Mouse (Mus musculus) adrenal gland, postnatal 10 days (tissue): ENCODE measurements around the gene Gm44805. TPM values are rescaled to one million over a fixed set of nuclear protein-coding genes. Genes with fewer than 3 reads are reported as not detected.
A peak's percentile ranks its signal among the peaks of the same experiment; 100 is the strongest.

ENCODE experiments used
- DNase-seq: peaks from one replicate; pipeline ENCODE4 v3.0.0; 2021; ENCODE audit warnings: mixed read lengths
- long read RNA-seq, 2 experiments: library from polyadenylated mRNA; stranded (forward); transcript quantifications; one replicate each; pipeline ENCODE4 v2.0.0; 2021
- total RNA-seq, 2 experiments: library from RNA; stranded (reverse); gene quantifications; 2 replicates each; pipeline ENCODE4 v1.2.3; 2021

Gm44805 gene
- 1 to 10 TPM; 1.3 to 1.5 TPM for total RNA-seq
- long read RNA-seq, experiment 1, transcript Gm44805-201 (5 exons, 765 nt): major isoform, 7 of 20 reads
- long read RNA-seq, experiment 1, partial matches to known transcripts: 13 of 20 reads
- long read RNA-seq, experiment 1, other reads (novel, unspliced or antisense): 0 of 20 reads
- long read RNA-seq, experiment 2, partial matches to known transcripts: 0 of 2 reads
- long read RNA-seq, experiment 2, other reads (novel, unspliced or antisense): 0 of 2 reads

DNA sequence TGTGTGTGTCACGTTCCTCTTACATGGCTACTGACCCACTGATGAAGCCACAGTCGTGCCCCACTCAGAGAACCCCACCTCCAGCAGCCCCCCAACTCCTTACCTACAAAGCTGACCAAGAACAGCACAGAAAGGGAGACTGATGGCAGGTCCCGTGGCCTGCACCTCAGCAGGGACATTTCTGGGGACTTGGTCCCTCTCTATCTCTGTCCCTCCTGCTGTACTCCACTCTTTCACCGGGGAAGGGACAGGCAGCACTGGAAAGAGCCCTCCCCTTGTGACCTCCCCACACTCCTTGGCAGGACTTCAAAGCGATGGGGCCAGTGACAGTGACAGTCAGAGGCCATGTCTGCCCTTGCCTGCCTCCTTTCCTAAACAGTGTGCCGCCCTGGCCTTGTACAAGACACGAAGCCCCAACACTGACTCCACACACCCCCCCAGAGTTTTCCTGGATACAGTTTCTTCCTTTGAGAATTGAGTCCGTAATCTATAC is at the start of gene Gm44805, which contains the start of gene Apoc4:
Gene Gm44805, minus strand, starts transcription at position 222 of the 493 bp plus-strand sequence.
Gene Apoc4, minus strand, starts transcription at position 278 of the 493 bp plus-strand sequence.
- peak; percentile 84 for DNase-seq

- no peak for DNase-seq
Measured at GRCm38 (mm10) chr7:19726541-19726940, 45.3 kb upstream of the Gm44805 start.

DNA sequence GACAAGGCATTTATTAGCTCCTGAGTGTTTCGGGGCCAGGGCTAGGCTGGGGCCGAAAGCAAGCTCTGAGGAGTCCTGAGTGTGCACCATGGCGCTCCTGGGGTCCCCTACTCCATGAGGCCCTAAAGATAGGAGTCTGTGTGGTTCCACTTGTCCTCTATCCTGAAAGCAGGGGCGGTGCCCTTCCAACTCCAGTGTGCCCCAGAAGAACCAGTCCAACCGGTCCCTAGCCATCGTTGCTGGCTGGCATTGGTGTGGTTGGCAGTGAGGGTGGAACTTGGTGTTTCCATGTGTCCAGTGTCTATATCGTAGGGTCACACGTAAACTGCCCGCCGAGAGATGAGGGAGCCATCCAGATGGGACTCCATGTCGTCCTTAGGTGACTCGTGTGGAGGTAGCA is 42.9 kb upstream of the Gm44805 start:
- DNase-seq: no peak

- peak; percentile 70 for DNase-seq
Measured at GRCm38 (mm10) chr7:19722754-19723195, 41.6 kb upstream of the Gm44805 start.

DNA sequence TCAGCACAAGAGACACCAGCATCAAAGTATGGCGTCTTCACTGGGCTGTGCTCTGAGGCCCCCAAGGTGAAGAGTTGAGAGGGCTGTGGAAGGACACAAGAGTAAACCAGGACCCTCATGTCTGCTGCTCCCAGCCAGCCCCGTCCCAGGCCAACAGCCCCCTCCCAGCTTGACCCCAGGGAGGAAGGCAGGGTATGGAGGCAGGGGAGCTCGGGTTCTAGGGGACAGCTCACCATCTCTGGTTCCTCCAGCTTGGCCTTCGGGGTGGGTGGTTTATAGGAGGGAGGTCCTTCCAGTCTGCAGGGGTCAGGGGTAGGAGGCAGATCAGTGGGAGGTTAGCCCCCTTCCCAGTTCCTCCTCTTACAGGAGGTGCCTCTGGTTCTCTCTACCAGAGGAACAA is 38.0 kb upstream of the Gm44805 start:
- no peak for DNase-seq

GRCm38 (mm10) chr7:19718297-19718952 is 37.2 kb upstream of the Gm44805 start:
- no peak for DNase-seq

GRCm38 (mm10) chr7:19717346-19717745 is 36.1 kb upstream of the Gm44805 start:
- no peak for DNase-seq

DNA sequence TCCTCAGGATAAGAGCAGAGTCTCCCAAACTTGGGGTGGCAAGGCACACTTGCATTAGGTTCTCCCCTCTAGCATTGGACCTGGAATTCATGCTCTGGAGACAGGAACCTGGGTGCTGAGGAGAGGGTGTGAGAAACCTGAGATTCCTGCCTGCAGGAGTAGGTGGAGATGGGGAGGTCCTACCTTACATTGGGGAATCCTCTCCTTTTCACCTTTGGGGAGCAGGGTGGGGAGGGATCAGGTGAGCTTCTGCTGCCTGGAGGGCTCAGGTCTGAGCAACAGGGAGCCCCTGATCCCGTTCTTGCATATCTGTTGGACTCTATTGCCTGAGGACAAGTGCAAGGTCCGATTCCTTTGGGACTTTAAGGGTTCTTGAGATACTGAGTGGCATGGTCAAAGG is 35.6 kb upstream of the Gm44805 start:
- DNase-seq: no peak

DNA sequence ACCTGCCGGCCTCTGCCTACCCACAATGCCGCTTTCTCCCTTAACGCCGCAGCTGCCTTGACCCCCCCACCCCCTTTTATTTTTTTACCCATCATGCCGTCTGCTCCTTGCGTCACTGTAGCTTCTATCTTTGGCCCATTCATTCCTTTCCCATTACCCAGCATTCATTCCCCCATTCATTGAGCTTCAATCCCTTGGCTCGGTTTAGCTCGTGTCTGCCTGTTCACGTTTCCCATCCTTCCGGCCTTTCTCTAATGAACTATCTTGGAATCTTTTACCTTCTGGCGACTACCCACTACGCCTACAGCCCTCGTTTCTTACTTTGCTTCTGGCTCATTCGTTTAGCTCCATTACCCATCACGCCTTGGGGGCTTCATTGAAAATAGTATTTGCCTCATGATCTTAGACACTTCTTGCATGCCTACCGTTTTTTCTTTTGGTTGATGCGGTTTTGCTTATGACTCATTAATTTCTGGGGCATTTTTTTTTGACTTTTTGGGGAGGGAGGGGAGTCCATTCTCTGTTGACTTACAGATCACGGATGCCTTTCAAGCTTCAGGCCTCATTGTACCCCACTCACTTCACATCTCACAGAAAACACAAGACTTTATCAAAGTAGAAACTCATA is 34.9 kb upstream of the Gm44805 start:
- no peak for DNase-seq

DNA sequence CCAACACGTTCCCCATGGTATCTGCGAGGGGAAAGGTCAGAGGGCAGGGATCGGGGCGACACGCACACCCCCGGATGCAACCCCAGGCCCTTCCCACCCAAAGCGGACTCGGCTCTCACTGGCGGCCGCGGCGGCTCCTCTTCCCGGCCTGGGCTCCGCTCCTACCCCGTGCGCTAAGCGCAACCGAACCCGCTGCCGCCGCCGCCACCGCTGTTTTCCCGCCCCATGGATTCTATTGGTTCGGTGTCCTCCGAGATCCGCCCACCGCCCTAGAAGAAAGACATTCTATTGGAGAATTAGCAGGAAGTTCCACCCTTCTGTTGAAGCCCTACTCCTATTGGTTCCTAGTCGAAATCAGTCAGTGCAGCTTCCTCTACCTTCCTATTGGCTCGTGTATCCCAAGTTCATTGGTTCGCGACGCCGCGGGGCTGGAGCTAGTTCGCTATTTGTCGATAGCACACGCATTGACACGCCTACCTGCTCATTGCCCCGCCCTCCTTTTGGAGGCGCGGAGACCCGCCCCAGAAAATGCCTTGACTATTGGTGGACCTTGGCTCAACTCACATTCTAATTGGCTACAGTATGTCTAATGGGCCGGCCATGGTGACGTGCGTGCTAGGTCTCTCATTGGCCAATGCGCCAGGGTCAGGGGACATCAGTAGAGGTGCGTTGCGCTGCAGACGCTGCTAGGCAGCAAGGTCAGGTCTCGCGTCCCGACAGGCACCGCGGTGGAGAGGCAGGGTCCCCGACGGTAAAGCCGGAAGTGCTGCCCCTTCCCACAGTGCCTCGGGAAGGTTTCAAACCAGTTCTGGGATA is 34.2 kb upstream of the Gm44805 start, which contains the start of gene Tomm40:
Gene Tomm40, minus strand, starts transcription at position 200 of the 816 bp plus-strand sequence.
- DNase-seq: peak; percentile 97

DNA sequence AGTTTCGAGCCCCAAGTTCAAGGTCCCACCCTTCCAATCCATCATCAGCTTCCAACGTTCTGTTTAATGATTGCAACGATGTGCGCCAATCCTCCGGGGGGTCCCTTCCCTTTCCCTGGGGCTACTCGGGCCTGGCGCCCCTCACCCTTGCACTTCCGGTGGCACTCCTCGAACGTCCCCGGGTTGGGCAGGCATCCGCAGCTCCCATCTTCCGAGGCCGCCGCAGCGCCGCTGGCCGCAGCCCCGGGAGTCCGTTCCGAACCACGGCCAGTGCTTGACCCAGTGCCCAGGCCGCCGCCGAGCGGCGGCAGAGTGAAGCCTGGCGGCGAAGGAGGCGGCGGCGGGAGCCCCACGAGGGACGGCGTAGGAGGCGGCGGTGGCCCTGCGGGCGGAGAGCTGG is 33.6 kb upstream of the Gm44805 start:
- DNase-seq: no peak

DNA sequence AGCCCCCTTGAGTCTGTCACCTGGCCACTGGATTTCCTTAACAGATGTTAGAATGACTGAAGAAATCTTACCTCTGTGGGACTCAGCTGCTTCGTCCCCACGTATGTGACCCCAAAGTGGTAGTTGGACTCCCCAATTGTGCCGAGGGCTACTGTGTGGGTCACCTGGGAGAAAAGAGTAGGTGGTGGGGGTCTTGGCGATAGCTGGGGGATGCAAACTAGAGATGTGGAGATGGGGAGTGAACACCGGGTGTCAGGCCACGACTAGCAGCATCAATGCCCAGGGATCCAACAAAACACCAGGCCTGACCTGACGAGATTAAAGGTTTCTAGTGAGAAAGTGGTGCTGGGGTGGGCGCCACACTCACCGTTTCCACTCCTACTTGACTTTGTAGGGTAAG is 32.4 kb upstream of the Gm44805 start:
- no peak for DNase-seq

DNA sequence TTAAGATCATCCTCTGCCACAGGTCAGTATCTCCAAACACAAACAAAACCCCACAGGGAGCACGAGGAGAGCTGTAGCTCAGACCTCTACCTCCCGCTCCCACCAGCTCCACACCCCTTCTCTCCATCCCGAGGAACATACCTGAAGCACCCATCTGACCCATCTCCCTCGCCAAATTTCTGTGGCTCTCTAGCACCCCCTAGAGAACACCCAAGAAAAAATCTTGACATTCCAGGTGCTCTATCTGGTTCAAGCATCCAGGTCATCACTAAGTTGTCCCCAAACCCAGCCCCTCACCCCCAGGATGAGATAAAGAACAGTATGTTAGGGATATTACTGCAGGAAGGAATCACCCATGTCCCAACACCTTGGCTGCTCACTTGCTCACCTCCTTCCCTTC is 32.0 kb upstream of the Gm44805 start:
- peak; percentile 37 for DNase-seq

- DNase-seq: no peak
Measured at GRCm38 (mm10) chr7:19712414-19712813, 31.2 kb upstream of the Gm44805 start.

- no peak for DNase-seq
Measured at GRCm38 (mm10) chr7:19710650-19711049, 29.4 kb upstream of the Gm44805 start.

- DNase-seq: no peak
Measured at GRCm38 (mm10) chr7:19705271-19705670, 24.0 kb upstream of the Gm44805 start.

DNA sequence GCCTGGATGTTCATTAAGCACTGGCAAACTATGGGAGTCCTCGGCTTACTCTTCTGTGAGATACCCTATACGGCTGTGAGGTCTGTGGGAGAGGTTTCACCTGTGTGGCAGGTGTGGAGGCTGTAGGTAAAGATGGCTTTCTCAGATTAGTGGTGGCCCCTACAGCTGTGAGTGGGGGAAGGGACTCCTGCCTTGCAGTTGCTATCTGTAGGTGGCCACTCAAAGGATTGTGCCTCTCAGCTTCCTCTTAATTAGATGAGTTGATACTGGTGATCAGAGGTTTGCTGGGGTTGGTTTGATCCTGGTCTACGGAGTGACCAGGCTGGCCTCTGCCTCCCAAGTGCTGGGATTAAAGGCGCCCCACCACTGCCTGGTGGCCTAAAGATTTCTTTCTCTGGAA is 23.3 kb upstream of the Gm44805 start:
- DNase-seq: no peak

DNA sequence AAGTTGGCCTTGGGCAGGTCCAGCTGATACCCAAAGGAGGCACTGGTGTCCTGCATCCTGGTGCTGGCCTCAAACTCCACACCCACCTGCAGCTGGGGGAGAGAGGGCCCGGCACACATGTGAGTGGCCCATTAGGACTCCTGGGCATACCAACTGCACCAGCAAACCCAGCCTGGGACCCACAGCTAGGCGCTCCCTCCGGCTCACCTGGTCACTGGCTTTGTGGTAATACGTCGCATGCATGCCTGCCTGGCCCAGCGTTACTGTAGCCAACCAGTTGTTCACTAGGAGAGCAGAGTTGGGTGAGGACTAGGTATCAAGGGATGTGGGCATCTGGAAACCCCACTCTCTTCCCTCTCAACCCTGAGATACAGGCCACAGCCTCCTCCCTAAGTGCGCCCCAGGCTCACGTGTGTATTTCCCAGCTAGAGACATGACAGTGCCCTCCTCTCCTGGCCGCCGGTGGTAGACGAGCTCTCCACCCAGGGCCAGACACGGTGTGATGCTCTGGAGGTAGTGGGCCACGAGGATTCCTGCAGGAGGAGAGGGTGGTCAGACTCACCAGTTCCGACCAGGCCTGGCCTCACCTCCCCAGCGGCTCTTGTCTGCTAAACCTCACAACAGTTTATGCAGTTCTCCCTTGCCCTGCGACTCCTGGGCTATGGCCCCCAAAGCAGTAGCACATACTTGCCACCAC is 21.8 kb upstream of the Gm44805 start:
- no peak for DNase-seq

- peak; percentile 85 for DNase-seq
Measured at GRCm38 (mm10) chr7:19701069-19701761, 20.0 kb upstream of the Gm44805 start.

DNA sequence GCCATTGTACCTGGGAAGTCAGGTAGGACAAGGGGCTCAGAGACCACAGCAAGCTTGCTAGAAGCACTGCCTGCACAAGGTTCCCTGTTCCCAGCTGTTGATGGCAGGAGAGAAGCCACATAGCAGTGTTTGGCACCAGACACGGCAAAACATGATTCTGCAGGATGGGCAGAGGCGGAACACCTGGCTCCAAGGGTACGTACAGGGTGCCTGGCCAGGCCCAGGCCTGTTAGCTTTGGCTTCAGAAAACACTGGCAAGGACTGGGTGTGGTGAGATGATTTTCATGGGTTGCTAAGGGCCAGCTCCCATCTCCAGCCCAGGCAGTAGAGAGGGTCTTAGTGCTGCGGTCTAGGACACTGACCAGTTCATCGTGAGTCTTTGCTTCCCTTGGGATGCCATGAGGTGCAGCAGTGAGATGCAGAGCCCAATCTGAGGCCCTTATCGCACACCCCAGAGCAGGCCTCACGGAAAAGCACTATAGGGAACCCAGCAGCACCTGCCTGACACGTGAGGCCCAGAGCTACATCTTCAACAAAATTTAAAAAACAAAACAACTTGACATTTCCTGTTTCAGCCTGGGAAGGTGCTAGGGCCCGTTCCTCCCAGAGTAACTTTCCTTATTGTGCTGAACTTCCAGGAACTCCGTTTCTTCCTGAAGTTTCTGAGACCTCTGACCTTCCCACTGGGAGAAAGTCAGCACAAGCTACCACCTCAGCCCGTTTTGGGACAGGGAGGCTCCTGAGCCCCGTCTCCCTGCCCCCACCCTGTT is 19.3 kb upstream of the Gm44805 start:
- DNase-seq: peak; percentile 7
